Mouse (Mus musculus): ENCODE data around the gene Tatdn2.

DNA sequence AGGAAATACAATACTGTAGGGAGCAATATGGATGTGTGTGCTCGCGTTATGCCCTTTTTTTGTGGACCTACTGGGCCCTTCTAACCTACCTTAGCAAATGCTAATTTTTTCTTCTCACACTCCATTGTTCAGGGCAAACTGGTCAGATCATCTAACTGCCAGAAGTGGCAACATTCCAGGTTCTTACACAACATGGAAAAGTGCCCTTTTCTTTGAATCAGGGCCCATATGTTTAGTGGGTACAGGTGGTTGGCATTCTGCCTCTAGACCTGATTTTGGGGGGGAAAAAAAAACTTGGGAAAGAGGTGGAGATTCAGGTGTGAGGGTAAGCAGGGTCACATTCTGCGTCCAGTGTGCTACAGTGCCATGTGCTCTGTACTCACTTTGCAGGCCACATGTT is 20.7 kb downstream of the Tatdn2 start:
- TF ChIP-seq CTCF (conservative IDR thresholded peaks at IDR 0.05; ENCODE audit: insufficient read depth, insufficient read length, low read depth, low read length): no peak
- TF ChIP-seq POLR2A (IDR thresholded peaks at IDR 0.05; ENCODE audit: low read depth, low read length): no peak

All from kidney, adult 2 months (tissue).